Mouse (Mus musculus) megakaryocyte, embryonic 14.5 days (primary cell): ENCODE measurements around the gene Tmcc3.

Experiments used
- FLI1 ChIP-seq: IDR thresholded peaks from 2 replicates; pipeline ENCODE4 v1.6.1; 2012; ENCODE audit warnings: low read length, inconsistent platforms, mixed read lengths
- GATA1 ChIP-seq: IDR thresholded peaks from 3 replicates; pipeline ENCODE4 v1.6.1; 2012; ENCODE audit warnings: mixed read lengths, low read length, inconsistent platforms, borderline replicate concordance

DNA sequence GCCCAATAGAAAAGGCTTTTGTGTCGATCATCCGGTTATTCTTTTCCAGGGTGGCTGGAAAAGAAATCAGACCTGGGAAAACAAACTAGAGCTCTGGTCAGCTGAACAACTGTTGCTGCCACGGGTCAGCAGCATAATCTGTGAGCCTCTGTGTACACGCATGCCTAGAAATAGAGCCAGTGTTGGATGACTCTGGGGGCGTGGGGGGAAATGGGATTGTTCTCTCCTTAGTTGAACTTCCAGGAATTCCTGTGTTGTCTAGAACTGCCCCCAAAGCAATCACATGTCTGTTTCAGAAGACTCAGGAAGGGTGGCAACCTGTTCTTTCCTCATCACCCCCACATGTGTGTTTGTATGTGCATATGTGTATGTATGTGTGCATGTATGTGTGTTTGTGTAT, 121.2 kb downstream of the Tmcc3 start:
- TF ChIP-seq FLI1 (no peak), GATA1 (no peak)
